Mouse (Mus musculus) CH12.LX (cell line): ENCODE results near the gene Lpin2.

ENCODE experiments used
- CHD2 ChIP-seq: IDR thresholded peaks from 2 replicates; pipeline ENCODE4 v1.6.1; 2011; ENCODE audit warnings: low read length, improper control_type of control experiment
- E2F4 ChIP-seq: IDR thresholded peaks from 2 replicates; pipeline ENCODE4 v1.6.1; 2011; ENCODE audit warnings: low read depth, low read length, improper control_type of control experiment; ENCODE audit not compliant: insufficient replicate concordance
- EP300 ChIP-seq: IDR thresholded peaks from 2 replicates; pipeline ENCODE4 v1.6.1; 2011; ENCODE audit warnings: low read length, improper control_type of control experiment
- JUN ChIP-seq: IDR thresholded peaks from 2 replicates; pipeline ENCODE4 v1.6.1; 2011; ENCODE audit warnings: low read depth, mild to moderate bottlenecking, low read length, improper control_type of control experiment, moderate library complexity; ENCODE audit not compliant: insufficient read depth
- MAFK ChIP-seq: IDR thresholded peaks from 2 replicates; pipeline ENCODE4 v1.6.1; 2011; ENCODE audit warnings: low read length, improper control_type of control experiment; ENCODE audit not compliant: insufficient replicate concordance
- POLR2A ChIP-seq: IDR thresholded peaks from 2 replicates; pipeline ENCODE4 v1.6.1; 2011; ENCODE audit warnings: low read depth, mild to moderate bottlenecking, improper control_type of control experiment, low read length
- POLR2AphosphoS2 ChIP-seq: IDR thresholded peaks from 2 replicates; pipeline ENCODE4 v1.6.1; 2011; ENCODE audit warnings: low read depth, low read length, improper control_type of control experiment
- USF1 ChIP-seq: IDR thresholded peaks from 2 replicates; pipeline ENCODE4 v1.6.1; 2014; ENCODE audit warnings: low read depth, mild to moderate bottlenecking, inconsistent platforms, low read length, improper control_type of control experiment

DNA sequence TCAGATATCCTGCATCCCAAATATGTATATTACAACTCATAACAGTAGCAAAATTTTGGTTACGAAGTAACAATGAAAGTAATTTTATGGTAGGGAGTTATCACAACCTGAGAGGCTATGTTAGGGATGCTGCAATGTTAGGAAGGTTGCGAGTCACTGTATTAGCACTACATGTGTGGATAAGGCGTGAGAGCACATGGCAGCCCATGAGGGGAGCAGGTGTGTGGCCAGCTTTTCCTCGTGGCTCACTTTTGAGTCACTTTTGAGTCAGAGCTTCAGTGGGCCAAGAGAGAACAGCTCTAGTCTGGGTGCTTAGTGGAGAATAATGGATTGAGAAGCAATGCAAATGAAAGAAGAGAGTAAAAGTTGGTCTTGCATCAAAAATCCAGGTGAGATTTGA lies 40.3 kb upstream of the Lpin2 start:
- TF ChIP-seq MAFK (no peak), POLR2A (no peak), USF1 (no peak), POLR2AphosphoS2 (no peak), E2F4 (no peak), JUN (no peak), EP300 (no peak), CHD2 (no peak)
